Mouse (Mus musculus) lung, postnatal 0 days (tissue): ENCODE measurements around the gene Smpx.

Experiments
- CTCF ChIP-seq: IDR thresholded peaks from 2 replicates; pipeline ENCODE4 v1.5.1; 2016; ENCODE audit warnings: antibody characterized with exemption, mild to moderate bottlenecking
- EP300 ChIP-seq: IDR thresholded peaks from 2 replicates; pipeline ENCODE4 v1.6.1; 2016; ENCODE audit warnings: antibody characterized with exemption, mild to moderate bottlenecking, control low read depth

DNA sequence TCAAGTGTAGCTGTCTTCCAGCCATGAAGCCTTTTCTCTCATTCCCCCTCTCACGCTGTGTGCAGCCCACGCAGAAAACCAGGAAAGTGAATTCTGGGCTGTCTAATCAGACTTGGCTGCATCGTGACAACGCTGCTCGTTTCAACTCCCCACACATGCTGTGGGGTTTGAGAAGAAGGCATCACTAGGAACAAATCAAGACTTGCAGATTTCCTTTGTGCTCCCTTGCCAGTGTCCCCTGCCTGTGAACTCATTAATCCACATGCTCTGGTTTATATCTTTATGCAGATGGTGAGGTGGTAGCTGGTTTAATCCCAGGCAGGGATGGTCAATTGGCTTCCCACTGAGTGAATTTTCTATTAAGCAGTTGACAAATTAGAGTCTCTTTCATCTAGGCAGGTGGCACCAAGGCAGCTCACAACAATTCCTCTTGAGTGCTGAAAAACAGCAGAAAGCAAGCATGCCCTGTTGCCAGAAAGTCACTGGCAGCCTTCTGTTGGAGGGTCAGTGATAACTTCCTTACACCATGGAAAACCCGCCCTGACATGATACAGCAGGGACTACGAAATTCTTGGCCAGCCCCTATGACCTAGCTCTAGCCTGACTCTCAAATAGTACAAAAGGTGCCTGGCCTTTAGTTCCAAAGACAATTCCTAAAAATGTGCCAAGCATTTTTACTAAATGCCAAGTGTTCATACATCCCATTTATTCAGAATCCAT lies 32.1 kb downstream of the Smpx start:
- TF ChIP-seq CTCF (no peak), EP300 (no peak)
